Mouse (Mus musculus) hindbrain, embryonic 16.5 days (tissue): ENCODE measurements around the gene Sympk. TPM values are rescaled to one million over a fixed set of nuclear protein-coding genes. Genes with fewer than 3 reads are reported as not detected.

Experiments
- ATAC-seq: fragments of 200-750 bp; cut with Nextera tagmentation; 2 replicates; pipeline ENCODE4 v1.8.0; 2017; ENCODE audit warnings: moderate TSS enrichment, moderate library complexity
- H3K27ac ChIP-seq: fragments of 300-500 bp; sonication (generic); 2 replicates; pipeline ENCODE4 v1.5.1; 2014; ENCODE audit warnings: low read depth, mild to moderate bottlenecking, control low read depth, low read length, moderate library complexity
- H3K27me3 ChIP-seq: fragments of 300-500 bp; sonication (generic); replicated peaks from 2 replicates; pipeline ENCODE4 v1.6.1; 2014; ENCODE audit warnings: low read length; ENCODE audit not compliant: control insufficient read depth, insufficient read depth
- H3K36me3 ChIP-seq: fragments of 300-500 bp; sonication (generic); 2 replicates; pipeline ENCODE4 v1.6.1; 2014; ENCODE audit warnings: mild to moderate bottlenecking, low read length, moderate library complexity, mixed read lengths; ENCODE audit not compliant: control insufficient read depth, insufficient read depth
- H3K4me1 ChIP-seq: fragments of 300-500 bp; sonication (generic); 2 replicates; pipeline ENCODE4 v1.6.1; 2014; ENCODE audit warnings: low read depth, low read length; ENCODE audit not compliant: control insufficient read depth, insufficient read depth
- H3K4me2 ChIP-seq: fragments of 300-500 bp; sonication (generic); 2 replicates; pipeline ENCODE4 v1.6.1; 2014; ENCODE audit warnings: mild to moderate bottlenecking, low read length, control low read depth, moderate library complexity
- H3K4me3 ChIP-seq: fragments of 300-500 bp; sonication (generic); 2 replicates; pipeline ENCODE4 v1.5.1; 2014; ENCODE audit warnings: mild to moderate bottlenecking, low read length, control low read depth, moderate library complexity
- H3K9ac ChIP-seq: fragments of 300-500 bp; sonication (generic); 2 replicates; pipeline ENCODE4 v1.6.1; 2014; ENCODE audit warnings: low read depth, mild to moderate bottlenecking, control low read depth, low read length, moderate library complexity
- H3K9me3 ChIP-seq: fragments of 300-500 bp; sonication (generic); 2 replicates; pipeline ENCODE4 v1.6.1; 2014; ENCODE audit warnings: mild to moderate bottlenecking, low read length, moderate library complexity; ENCODE audit not compliant: control insufficient read depth
- WGBS: fragments of 180-500 bp; shearing (Covaris S2); extraction: QIAGEN DNeasy Blood & Tissue Kit; methylation state at CpG from one replicate; pipeline ENCODE4 v1.1.7; 2014; 5-methylcytosine and 5-hydroxymethylcytosine counted together
- polyA plus RNA-seq: library from polyadenylated mRNA; unstranded; fragments of >200 nt; fragmentation: Nextera tagmentation; extraction: Ambion mirVana; gene quantifications from 2 replicates; pipeline ENCODE4 v1.2.1, GENCODE M21; 2015

Sympk gene
- polyA plus RNA-seq, 1 experiment from 2014 or later, result 24.1 TPM

DNA sequence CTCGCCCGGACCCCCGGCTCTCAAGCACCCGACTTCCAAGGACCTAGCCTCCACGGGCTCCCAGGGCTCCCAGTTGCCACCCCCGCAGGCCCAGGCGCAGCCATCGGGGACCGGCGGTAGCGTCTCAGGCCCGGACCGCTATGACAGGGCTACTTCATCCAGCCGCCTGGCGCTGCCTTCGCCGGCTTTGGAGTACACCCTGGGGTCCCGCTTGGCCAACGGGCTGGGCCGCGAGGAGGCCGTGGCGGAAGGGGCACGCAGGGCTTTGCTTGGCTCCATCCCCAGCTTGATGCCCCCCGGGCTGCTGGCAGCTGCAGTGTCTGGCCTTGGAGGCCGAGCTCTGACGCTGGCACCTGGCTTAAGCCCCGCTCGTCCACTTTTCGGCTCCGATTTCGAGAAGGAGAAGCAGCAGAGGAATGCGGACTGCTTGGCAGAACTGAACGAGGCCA is 19.5 kb upstream of the Sympk start:
- peak overlapping the region; percentile 76 for H3K4me3 ChIP-seq
- peak overlapping the region; percentile 87 for H3K9ac ChIP-seq
- no peaks in the 10 kb centered on the region for H3K9me3 ChIP-seq
- peak; percentile 2 for ATAC-seq
- H3K27me3 ChIP-seq, result no peaks in the 10 kb centered on the region
- 4% methylated on average over 31 of the region's 34 CpGs for WGBS
- peaks cover 20% of the 10 kb centered on the region for H3K36me3 ChIP-seq
- peak overlapping the region; percentile 95 for H3K27ac ChIP-seq
- H3K4me1 ChIP-seq, result peaks cover 34% of the 10 kb centered on the region
- H3K4me2 ChIP-seq, result peak overlapping the region; percentile 87

DNA sequence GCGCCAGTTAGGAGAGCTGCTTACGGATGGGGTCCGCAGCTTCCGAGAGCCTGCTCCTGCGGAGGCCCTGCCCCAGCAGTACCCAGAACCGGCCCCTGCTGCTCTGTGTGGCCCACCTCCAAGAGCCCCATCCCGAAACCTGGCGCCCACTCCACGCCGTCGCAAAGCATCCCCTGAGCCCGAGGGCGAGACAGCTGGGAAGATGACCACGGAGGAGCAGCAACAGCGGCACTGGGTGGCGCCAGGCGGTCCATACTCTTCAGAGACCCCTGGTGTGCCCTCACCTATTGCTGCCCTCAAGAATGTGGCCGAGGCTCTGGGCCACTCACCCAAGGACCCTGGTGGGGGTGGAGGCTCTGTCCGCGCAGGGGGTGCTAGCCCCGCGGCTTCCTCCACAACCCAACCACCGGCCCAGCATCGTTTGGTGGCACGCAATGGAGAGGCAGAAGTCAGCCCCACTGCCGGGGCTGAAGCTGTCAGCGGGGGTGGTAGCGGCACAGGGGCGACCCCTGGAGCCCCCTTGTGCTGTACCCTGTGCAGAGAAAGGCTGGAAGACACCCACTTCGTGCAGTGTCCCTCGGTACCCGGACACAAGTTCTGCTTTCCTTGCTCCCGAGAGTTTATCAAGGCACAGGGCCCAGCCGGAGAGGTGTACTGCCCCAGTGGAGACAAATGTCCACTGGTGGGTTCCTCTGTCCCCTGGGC is 18.6 kb upstream of the Sympk start:
- H3K36me3 ChIP-seq, result peaks cover 20% of the 10 kb centered on the region
- no peak for ATAC-seq
- H3K4me1 ChIP-seq, result peaks cover 34% of the 10 kb centered on the region
- peak overlapping the region; percentile 76 for H3K4me3 ChIP-seq
- H3K4me2 ChIP-seq, result peak overlapping the region; percentile 87
- no peak overlapping the region for H3K27ac ChIP-seq
- H3K27me3 ChIP-seq, result no peaks in the 10 kb centered on the region
- H3K9me3 ChIP-seq, result no peaks in the 10 kb centered on the region
- H3K9ac ChIP-seq, result peak overlapping the region; percentile 87
- WGBS, result 76% methylated on average over 31 of the region's 34 CpGs

DNA sequence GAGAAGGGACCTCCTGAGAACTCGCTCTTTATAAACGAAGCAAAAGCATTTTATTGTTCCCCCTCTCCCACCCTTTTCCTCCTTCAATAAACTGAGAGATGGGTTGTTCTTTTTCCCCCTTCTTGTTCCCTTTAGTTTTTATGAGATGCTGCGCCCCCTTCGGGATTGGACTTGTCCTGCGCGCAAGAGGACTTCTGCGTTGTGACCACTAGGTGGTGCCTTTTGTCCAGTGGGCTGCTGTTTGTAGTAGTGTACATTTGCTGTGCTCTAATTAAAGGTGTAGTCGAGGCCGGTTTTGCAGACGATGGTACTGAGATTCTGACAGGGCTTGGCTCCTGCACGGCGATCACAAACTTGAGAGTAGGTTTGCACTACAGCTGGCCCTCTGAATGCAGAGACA is 17.7 kb upstream of the Sympk start:
- no peak for ATAC-seq
- no peak overlapping the region for H3K27ac ChIP-seq
- H3K9ac ChIP-seq, result no peak overlapping the region
- 0 out of 2 replicates have a peak overlapping the region, but pooled peaks have one; percentile 3 for H3K4me3 ChIP-seq
- H3K27me3 ChIP-seq, result no peaks in the 10 kb centered on the region
- peaks cover 20% of the 10 kb centered on the region for H3K36me3 ChIP-seq
- H3K4me2 ChIP-seq, result peak overlapping the region; percentile 87
- 6% methylated on average over 12 of the region's 12 CpGs for WGBS
- no peaks in the 10 kb centered on the region for H3K9me3 ChIP-seq
- peaks cover 34% of the 10 kb centered on the region for H3K4me1 ChIP-seq

DNA sequence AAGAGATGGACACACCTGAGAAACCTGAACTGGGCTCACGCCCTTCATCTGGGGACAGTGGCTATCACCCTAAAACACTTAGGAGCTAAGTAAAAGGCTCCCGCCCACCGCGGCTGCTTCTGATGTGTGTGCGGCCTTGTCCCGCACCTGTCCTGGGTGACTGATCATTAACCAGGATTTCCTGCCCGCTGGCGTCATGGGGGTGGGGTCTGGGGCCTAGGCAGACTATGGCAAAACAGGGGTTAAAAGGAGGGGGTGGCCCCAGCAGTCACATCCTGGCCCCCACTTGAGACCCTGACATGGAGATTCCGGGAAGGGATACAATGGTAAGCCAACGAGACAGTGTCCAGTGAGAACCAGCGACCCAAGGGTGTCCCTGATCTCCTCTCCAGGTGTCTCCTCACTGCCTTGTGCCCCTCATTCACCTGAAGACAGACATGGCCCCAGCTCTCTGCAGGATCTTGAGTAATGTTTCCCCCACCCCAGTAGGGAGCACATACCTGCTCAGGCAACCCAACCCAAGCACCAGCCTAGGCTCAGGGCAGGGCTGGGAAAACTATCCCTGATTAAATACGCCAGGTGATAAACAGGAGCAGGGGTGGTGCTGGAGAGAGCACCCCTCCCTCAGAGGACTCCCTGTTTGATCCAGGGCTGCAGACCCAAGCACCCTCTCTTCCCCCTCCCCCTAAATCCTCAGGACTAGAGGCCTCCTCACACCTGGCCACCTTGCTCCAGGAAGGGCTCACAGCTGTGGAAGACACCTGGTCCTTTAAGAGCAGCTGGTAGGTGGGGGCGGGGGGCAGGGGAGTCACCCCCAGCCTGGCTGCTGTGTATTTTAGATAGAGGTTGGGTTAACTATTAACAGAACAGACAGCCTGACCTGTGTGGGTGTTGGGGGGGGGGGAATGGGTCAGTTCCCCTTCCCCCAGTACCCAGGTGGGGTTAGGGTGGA is 16.9 kb upstream of the Sympk start:
- Histone ChIP-seq H3K9me3 (no peaks in the 10 kb centered on the region), H3K36me3 (peaks cover 20% of the 10 kb centered on the region), H3K4me1 (peaks cover 35% of the 10 kb centered on the region), H3K9ac (no peak overlapping the region; the same call in 1 of the 2 replicates), H3K4me3 (no peak overlapping the region), H3K27ac (no peak overlapping the region), H3K27me3 (no peaks in the 10 kb centered on the region), H3K4me2 (peak overlapping the region; percentile 23; the same call in 1 of the 2 replicates)
- 77% methylated on average over 13 of the region's 13 CpGs for WGBS
- no peak for ATAC-seq

DNA sequence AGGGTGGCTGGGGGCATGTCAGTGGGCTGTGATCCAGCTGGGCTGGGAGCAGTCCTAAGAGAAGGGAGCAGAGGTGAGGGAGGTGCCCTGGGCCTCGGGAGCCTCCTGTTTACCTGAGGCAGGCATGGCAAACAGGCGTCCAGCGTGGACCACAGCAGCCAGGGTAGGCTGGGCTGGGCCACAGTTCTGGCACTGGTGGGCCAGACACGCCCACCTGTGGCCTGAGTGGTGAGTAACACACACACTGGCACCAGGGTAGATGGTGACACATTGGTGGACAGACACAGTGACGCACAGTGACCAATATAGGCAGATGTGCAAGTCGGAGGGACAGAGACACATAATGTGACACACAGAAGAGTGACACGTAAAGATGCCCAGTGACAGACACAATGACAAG is 13.6 kb upstream of the Sympk start:
- Histone ChIP-seq H3K9ac (no peak overlapping the region), H3K36me3 (peaks cover 16% of the 10 kb centered on the region), H3K4me3 (no peak overlapping the region), H3K4me1 (peaks cover 23% of the 10 kb centered on the region), H3K9me3 (no peaks in the 10 kb centered on the region), H3K27ac (no peak overlapping the region), H3K4me2 (no peak overlapping the region), H3K27me3 (no peaks in the 10 kb centered on the region)
- ATAC-seq, result no peak
- WGBS, result 84% methylated on average over 7 of the region's 7 CpGs

DNA sequence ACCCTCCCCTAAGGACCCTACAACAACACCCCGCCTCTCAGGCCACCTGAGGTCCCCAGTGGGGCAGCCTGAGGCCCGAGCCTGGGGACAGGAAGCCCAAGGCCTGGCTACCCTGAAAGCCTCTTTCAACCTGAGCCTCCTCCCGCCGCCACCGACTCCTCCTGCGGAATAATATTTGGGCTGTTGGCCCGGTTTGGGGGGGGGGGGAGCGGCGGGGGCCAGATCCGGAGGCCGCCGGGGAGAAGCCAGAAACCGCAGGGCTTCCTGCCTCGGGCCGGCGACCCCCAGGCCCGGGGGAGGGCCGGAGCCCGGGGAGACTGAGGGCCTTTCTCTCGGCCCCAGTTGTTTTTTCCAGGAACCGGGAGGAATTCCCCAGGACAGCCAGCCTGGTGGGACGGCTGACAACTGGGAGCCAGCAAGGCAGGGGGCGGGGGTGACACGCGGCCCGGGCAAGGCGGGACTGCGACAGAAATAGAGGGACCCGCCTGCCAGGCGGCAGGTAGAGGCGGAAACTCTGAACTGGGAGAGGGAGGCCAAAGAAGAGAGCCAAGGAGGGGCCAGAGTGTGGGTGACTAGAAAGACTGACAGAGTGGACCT is 12.1 kb upstream of the Sympk start:
- ATAC-seq, result 0 out of 2 replicates have a peak, but pooled peaks have one; percentile 2
- Histone ChIP-seq H3K4me2 (peak overlapping the region; percentile 57), H3K9ac (peak overlapping the region; percentile 36), H3K9me3 (no peaks in the 10 kb centered on the region), H3K36me3 (peaks cover 4% of the 10 kb centered on the region; the same call in 1 of the 2 replicates), H3K4me1 (peaks cover 9% of the 10 kb centered on the region), H3K27me3 (no peaks in the 10 kb centered on the region), H3K4me3 (peak overlapping the region; percentile 5), H3K27ac (no peak overlapping the region)
- 5% methylated on average over 29 of the region's 31 CpGs for WGBS

DNA sequence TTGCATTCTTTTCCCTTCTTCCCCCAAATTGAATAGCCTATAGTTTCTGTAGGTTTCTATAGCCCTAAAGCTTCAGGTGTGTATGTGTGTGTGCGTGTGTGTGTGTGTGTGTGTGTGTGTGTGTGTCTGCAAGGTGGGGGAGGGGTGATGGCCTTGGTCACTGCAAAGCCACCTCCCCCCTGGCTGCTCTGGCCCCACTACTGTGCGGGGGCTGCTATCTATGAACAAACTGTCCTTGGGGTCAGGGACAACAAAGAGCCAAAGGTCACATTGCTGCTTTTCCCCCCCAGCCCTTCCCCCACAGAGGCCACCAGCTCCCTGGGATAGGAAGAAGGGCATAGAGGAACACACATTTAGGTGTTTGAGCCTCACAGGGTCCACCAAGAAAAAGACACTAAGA is 11.3 kb upstream of the Sympk start:
- Histone ChIP-seq H3K27ac (no peak overlapping the region), H3K36me3 (no peaks in the 10 kb centered on the region), H3K4me3 (no peak overlapping the region), H3K4me1 (peaks cover 7% of the 10 kb centered on the region), H3K4me2 (no peak overlapping the region; the same call in 1 of the 2 replicates), H3K9ac (no peak overlapping the region), H3K27me3 (no peaks in the 10 kb centered on the region), H3K9me3 (no peaks in the 10 kb centered on the region)
- ATAC-seq, result no peak
- WGBS, result 57% methylated on average over 2 of the region's 2 CpGs

DNA sequence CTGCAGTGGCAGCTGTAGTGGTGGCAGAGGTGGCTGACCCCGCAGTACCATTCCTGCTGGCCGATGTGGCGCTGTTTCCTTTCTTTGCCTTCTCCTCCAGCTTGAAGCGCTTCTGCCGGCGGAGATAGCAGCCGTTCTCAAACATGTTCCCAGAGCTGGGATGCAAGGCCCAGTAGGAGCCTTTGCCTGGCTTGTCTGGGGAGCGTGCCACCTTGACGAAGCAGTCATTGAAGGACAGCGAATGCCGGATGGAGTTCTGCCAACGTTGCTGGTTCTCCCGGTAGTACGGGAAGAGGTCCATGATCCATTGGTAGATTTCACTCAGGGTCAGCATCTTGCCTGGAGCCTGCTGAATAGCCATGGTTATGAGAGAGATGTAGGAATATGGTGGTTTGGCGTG is 9.7 kb upstream of the Sympk start:
- 53% methylated on average over 15 of the region's 15 CpGs for WGBS
- no peaks in the 10 kb centered on the region for H3K27me3 ChIP-seq
- ATAC-seq, result no peak

More for the DNA sequence above, 9.7 kb upstream of the Sympk start:
- Histone ChIP-seq H3K36me3 (no peaks in the 10 kb centered on the region), H3K4me1 (peaks cover 7% of the 10 kb centered on the region), H3K9ac (no peak overlapping the region), H3K27ac (no peak overlapping the region), H3K4me3 (no peak overlapping the region), H3K4me2 (no peak overlapping the region), H3K9me3 (no peaks in the 10 kb centered on the region)
